Mouse (Mus musculus) adrenal gland, postnatal 4 days (tissue): Measurements from ENCODE around the gene Tnk2. TPM values are rescaled to one million over a fixed set of nuclear protein-coding genes. Genes with fewer than 3 reads are reported as not detected.
A peak's percentile ranks its signal among the peaks of the same experiment; 100 is the strongest.
"Not testable (repeated sequence)": the region's sequence is repeated elsewhere in the genome, so short reads cannot be mapped to it uniquely, and the experiment has no call there.

Experiments
- DNase-seq, 2 experiments: peaks; one replicate each; pipeline ENCODE4 v3.0.0; 2021 to 2022; ENCODE audit warnings: low spot score in 2 of 2, mixed read lengths in 2 of 2
- total RNA-seq, 2 experiments: library from RNA; stranded (reverse); gene quantifications; 2 replicates each; pipeline ENCODE4 v1.2.3; 2021

The Tnk2 gene
- total RNA-seq, 2 experiments from 2014 or later: 75.6 to 77.6 TPM

GRCm38 (mm10) chr16:32635314-32635713 is 8.4 kb upstream of the Tnk2 start:
- no peak for DNase-seq

DNA sequence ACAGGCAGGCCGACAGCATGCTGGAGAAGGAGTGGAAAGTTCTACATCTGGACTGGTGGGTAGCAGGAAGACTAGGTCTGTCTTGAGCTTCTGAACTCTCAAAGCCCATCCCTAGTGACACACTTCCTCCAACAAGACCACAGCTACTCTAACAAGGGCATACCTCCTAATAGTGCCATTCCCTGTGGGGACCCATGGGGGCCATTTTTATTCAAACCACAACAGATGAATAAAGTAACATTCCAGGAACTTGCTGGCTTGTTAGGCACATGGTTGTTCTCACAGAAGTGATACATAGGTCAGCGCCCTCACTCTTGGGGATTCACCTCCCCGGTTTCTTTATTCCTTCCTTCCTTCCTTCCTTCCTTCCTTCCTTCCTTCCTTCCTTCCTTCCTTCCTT is 7.3 kb upstream of the Tnk2 start:
- no peak for DNase-seq

GRCm38 (mm10) chr16:32636871-32637521 is 6.7 kb upstream of the Tnk2 start:
- DNase-seq: no peak

GRCm38 (mm10) chr16:32638476-32638875 is 5.2 kb upstream of the Tnk2 start:
- DNase-seq: peak in 1 of 2 experiments; percentile 78

DNA sequence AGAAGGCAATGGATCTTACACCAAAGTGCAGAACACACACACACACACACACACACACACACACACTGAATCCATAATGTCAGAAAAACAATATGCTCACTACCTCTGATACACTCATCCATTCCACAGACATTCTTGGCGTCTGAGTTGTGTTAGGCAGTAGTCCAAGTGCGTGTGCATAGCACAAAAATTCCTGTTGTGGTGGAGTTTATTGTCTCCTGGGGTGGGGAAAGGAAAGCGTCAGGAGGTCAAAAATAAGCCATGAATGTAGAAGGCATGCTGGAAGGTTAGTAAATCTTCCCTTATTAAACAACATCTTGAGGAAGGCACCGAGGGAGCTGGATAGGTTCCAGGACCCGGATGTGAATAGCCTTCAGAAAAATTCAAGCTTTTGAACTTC is 3.6 kb upstream of the Tnk2 start:
- no peak for DNase-seq

GRCm38 (mm10) chr16:32640683-32641082 is 3.0 kb upstream of the Tnk2 start:
- DNase-seq: not testable (repeated sequence)

- no peak for DNase-seq
Observed at GRCm38 (mm10) chr16:32641440-32642219, 2.0 kb upstream of the Tnk2 start.

DNA sequence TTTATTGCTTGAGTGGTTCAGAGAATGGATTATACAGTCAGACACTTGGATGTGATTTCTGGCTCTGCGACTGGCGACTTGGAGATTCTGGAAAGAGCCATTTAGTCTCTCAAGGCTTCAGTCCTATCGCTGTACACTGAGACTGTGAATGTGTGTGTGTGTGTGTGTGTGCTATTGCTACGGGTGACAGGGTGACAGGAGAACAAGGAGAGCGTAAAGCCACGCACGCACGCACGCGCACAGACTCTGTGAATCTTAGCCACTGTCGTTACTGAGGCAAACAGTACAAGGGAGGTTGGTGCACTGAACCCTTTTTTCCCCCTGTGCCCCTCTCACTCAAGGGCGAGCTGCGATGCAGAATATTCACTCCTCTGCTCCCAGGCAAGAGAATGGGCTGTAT is 1.4 kb upstream of the Tnk2 start:
- no peak for DNase-seq

- DNase-seq: peak in 1 of 2 experiments; percentile 23
Observed at GRCm38 (mm10) chr16:32644069-32644800, 561 bp downstream of the Tnk2 start.

DNA sequence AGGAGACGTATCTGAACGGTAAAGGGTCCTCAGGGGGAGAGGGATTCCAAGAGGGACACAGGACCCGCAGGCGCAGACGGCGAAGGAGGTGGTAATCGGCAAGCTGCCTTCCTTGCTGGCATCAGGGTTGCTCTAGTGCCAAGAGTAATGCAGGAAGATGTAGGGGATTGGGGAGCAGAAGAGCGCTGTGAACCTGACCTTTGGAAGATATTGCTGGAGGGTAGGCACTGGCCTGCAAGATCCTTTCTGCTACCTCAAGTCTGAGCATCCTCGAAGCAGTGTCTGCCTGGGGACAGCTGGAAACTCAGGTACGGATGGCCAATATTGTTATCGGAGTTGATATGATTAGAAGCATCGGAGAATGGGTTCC is 1.1 kb downstream of the Tnk2 start:
- no peak for DNase-seq

- DNase-seq: no peak
Observed at GRCm38 (mm10) chr16:32645361-32645914, 1.8 kb downstream of the Tnk2 start.

DNA sequence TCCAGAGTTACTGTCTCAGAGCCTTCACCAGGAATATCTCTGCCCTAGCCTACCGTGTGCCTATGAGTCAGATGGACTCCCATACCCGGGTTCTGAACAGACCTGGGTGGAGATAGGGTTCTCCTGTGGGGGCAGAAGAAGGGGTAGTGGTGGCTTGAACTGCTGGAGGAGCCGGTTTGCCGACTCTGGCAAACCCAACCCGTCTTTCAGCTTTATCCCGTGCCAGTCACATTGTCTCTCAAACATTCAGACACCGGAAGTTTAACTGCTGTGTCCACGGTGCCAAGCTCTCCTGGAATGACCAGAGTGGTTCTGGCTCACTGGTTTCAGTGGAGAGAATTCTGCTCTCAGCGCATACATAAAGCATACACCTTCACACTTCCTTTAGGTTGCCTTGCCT is 2.3 kb downstream of the Tnk2 start:
- no peak for DNase-seq

DNA sequence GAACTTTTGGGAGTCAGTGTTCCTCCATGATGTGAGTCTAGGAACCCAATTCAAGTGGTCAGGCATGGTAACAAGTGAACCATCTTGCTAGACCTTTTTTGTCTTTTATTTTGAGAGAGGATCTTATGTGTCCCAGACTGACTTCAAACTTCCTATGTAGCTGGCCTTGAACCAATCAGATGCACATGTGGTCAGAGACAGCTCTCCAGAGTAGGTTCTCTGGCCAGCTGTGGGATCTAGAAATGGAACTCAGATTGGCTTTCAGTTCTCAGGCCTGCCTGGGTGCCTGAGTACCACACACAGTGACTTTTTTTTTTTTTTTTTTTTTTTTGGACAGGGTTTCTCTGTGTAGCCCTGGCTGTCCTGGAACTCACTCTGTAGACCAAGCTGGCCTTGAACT is 4.0 kb downstream of the Tnk2 start:
- DNase-seq: no peak

DNA sequence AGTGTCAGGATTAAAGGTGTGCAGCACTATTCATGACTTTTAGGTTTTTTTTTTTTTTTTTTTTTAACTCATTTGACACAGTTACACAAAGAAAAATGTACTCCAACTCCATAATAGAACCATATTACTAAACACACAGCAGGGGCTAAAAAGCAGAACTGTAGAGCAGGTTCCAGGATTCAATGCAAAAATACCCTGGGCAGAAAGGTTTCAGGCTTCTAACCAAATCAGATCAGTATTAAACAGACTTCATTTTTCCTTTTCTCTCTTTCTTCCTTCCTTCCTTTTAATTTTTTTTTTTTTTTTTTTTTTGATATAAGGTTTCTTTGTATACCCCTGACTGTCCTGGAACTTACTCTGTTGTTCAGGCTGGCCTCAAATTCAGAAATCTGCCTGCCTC is 6.8 kb downstream of the Tnk2 start:
- DNase-seq: no peak

GRCm38 (mm10) chr16:32650974-32651618 is 7.4 kb downstream of the Tnk2 start:
- no peak for DNase-seq

- DNase-seq: no peak
Observed at GRCm38 (mm10) chr16:32654071-32654733, 10.5 kb downstream of the Tnk2 start.

DNA sequence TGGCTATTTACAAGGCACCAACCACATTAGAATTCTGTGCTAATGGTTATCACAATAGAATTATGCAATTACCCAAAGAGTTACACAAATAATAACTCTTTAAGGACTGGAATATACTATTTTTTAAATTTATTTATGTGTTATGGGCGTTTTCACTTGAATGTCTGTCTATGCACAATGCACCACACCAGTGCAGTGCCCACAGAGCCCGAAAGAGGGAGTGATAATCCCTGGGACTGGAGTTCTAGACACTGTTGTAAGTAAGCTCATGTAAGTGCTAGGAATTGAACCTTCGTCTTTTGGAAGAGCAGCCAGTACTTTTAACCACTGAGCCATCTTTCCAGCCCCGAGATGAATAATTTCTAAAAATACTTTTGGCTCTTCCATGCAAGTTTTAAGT is 11.9 kb downstream of the Tnk2 start:
- DNase-seq: no peak

DNA sequence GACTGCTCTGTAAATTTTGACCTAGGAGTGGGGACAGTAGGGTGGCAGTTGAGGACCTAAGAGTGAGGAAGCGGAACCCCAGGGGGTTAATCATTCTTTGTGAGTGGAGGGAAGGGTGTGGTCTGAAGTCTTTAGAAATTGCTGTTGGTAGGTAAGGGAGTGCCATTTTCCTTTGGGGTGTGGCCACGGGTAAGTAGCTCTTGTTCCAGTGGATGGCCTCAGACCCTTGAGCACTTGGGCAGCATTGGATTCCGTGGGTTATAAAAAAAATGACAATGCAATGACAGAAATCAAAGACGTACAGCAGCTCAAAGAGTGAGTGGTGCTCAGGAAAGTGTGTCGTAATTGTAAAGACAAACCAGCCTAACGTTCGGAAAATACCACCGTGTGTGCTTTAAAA is 12.6 kb downstream of the Tnk2 start:
- no peak for DNase-seq

DNA sequence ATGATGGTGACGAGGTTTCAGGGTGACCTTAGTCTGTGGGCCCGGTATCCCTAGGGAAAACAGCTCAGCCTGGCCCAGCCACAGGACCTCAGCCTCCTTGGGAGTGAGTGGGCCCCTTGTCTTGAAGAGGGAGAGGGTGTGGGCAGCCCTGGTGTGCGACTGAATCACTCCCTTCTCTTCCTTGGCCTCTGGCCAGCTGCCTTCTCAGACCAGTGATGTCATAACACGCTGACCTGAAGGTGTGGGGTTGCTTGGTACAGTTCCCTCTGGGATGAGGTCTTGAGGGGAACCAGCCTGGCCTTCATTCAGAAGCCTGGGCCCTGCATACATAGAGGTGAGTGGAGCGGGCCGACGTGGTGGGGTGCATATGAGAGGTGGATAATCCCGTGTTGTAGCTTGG is 13.1 kb downstream of the Tnk2 start:
- no peak for DNase-seq

DNA sequence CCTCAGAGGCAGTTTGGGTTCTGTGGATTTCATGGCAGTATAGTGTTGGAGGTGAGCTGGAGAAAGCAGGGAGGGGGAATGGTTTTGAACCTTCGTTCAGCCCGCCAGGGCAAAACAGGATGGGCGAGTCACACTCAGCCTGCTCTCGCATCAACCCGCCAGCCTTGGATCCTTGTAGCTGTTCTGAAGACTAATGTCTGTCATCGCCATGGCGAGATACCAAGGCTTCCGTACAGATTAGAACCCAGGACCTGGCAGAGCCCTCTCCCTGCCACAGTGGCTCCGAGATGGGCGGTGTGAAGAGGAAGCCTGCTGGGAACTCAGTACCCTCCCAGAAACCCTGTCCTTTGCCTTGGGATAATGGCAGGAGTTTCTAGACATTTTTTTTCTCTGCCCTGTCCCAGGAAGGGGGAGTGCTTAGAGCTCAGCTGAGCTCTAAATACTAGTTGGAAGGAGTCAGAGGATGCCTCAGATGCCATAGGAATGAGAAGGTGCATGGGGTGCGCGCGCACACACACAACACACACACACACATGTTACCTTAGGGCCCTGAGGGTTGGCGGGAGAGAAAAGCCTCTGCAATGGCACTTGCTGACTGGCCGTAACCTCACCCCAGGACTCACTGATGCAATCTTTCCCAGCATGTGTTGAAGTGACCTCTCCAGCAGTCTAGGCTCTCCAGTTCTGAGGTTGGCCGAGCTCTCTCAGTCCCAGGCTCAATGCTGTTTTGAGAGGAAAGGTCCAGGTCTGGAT is 14.0 kb downstream of the Tnk2 start:
- no peak for DNase-seq
